Mouse (Mus musculus) thymus, adult 2 months (tissue): Measurements from ENCODE around the gene Fam221b.

Source experiments
- CTCF ChIP-seq: fragments of 200-500 bp; IDR thresholded peaks from 2 replicates; pipeline ENCODE4 v1.5.1; 2012; ENCODE audit warnings: mild to moderate bottlenecking, control low read depth, low read length, moderate library complexity, borderline replicate concordance; ENCODE audit not compliant: control insufficient read depth, poor library complexity, insufficient read depth; ENCODE audit errors: extremely low read depth
- POLR2A ChIP-seq: fragments of 200-500 bp; IDR thresholded peaks from 2 replicates; pipeline ENCODE4 v1.6.1; 2012; ENCODE audit warnings: mild to moderate bottlenecking, low read length, control low read depth, moderate library complexity; ENCODE audit not compliant: control insufficient read depth, poor library complexity, insufficient read depth; ENCODE audit errors: extremely low read depth

- TF ChIP-seq POLR2A: no peak
- no peak for TF ChIP-seq CTCF
Measured at GRCm38 (mm10) chr4:43652726-43653125, 16.2 kb downstream of the Fam221b start.
